17 mouse cellular contexts compared by ENCODE assay signal in the genomic region with DNA sequence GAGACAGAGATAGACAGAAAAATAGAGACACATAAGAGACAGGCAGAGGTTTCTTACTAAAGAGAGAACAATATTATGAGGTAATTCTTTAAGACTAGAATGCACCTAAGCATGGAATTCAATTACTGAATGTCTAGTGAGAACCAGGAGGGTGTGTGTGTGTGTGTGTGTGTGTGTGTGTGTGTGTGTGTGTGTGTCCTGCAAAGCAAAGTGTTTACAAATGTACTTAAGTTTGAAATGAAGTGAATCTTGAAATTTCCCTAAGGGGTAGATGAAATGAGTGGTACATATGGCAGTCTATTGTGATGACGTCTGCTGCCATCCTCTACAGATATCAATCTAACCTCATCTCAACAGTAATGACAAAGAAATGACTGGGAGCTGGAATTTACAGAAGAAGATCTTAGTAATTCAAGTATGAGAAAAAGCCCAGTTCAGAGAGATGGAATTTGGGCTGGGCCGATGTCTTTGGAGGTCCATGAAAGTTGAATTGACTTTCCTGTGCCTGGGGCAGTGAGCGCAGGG.
DNase-seq lines count a peak whose midpoint lies in the region; ATAC-seq and TF ChIP-seq lines count a peak whose summit lies in the region.
"Had no signal": no experiment of that assay in that cellular context is flagged by ENCODE, and none has a peak within 500 bp of the region (broad histone marks: within the 10 kb centered on the region; RNA-seq: fewer than 3 reads in every experiment).

No protein-coding gene starts in this region.

- H3K27ac ChIP-seq in spleen, adult 2 months (ENCODE audit: insufficient read depth, low read length) = peak overlapping the region; percentile 84
- peak overlapping the region; percentile 73 for H3K27ac ChIP-seq in bone marrow macrophage, adult 2 months (ENCODE audit: insufficient read depth, low read depth, low read length)
- H3K27ac ChIP-seq: forebrain, embryonic 10.5 days; heart, embryonic 15.5 days; hindbrain, embryonic 14.5 days; limb, embryonic 10.5 days; midbrain, embryonic 12.5 days; stomach, embryonic 15.5 days had no signal

- peak; percentile 20 for ATAC-seq in CD4-positive, CD25-positive, alpha-beta regulatory T cell, adult 4 months
- no peak for ATAC-seq in cerebellum, adult (ENCODE audit: insufficient number of reproducible peaks, low FRiP score, low TSS enrichment)
- ATAC-seq: forebrain, embryonic 16.5 days had no signal

- no peaks in the 10 kb centered on the region for H3K36me3 ChIP-seq in spleen, adult 2 months (ENCODE audit: control insufficient read depth, insufficient read depth, low read length)
- no peaks in the 10 kb centered on the region for H3K36me3 ChIP-seq in splenic B cell, adult 2 months (ENCODE audit: control insufficient read depth, insufficient read depth, low read length, poor library complexity, severe bottlenecking)
- H3K36me3 ChIP-seq: forebrain, embryonic 10.5 days; heart, embryonic 15.5 days; limb, embryonic 10.5 days; midbrain, embryonic 12.5 days; stomach, embryonic 15.5 days had no signal

- WGBS in spleen, adult 2 months = 76% methylated on average over 3 of the region's 3 CpGs

- no peak overlapping the region for H3K4me3 ChIP-seq in spleen, adult 2 months (ENCODE audit: extremely low read depth, insufficient read depth, insufficient read length)
- no peak overlapping the region for H3K4me3 ChIP-seq in bone marrow macrophage, adult 2 months (ENCODE audit: insufficient read depth, low read length)
- H3K4me3 ChIP-seq: forebrain, embryonic 10.5 days; heart, embryonic 15.5 days; limb, embryonic 10.5 days; midbrain, embryonic 12.5 days; stomach, embryonic 15.5 days had no signal

- H3K4me1 ChIP-seq in spleen, adult 2 months (ENCODE audit: control insufficient read depth, insufficient read depth, insufficient read length) = peaks cover 37% of the 10 kb centered on the region
- peaks cover 47% of the 10 kb centered on the region for H3K4me1 ChIP-seq in bone marrow macrophage, adult 2 months (ENCODE audit: control insufficient read depth, insufficient read depth, low read length)
- H3K4me1 ChIP-seq: forebrain, embryonic 10.5 days; heart, embryonic 15.5 days; limb, embryonic 10.5 days; midbrain, embryonic 12.5 days; stomach, embryonic 15.5 days had no signal

- no peak for TF ChIP-seq CTCF in spleen, adult 2 months (IDR thresholded peaks at IDR 0.05; ENCODE audit: extremely low read depth, insufficient read depth, insufficient read length, insufficient replicate concordance)
- TF ChIP-seq CTCF in bone marrow macrophage, adult 2 months (IDR thresholded peaks at IDR 0.05; ENCODE audit: low read depth, low read length) = no peak

- TF ChIP-seq POLR2A in spleen, adult 2 months (IDR thresholded peaks at IDR 0.05; ENCODE audit: low read depth, low read length) = no peak
- no peak for TF ChIP-seq POLR2A in bone marrow macrophage, adult 2 months (IDR thresholded peaks at IDR 0.05; ENCODE audit: borderline replicate concordance, low read depth, low read length)

- no peaks in the 10 kb centered on the region for H3K27me3 ChIP-seq in spleen, adult 2 months (ENCODE audit: control insufficient read depth, insufficient read depth, low read length)
- H3K27me3 ChIP-seq in splenic B cell, adult 2 months (ENCODE audit: control insufficient read depth, insufficient read depth, low read length, poor library complexity, severe bottlenecking) = no peaks in the 10 kb centered on the region
- H3K27me3 ChIP-seq: CH12.LX; heart, embryonic 15.5 days; midbrain, embryonic 12.5 days; stomach, embryonic 15.5 days had no signal

- no peak for DNase-seq in spleen, adult 2 months (ENCODE audit: low read depth in 1 of 2, low spot score in 2 of 2)
- DNase-seq in spleen, postnatal 10 days (ENCODE audit: low spot score in 2 of 2) = no peak
- peak; percentile 58 for DNase-seq in splenic B cell, adult 2 months (ENCODE audit: low read depth, low spot score)
- DNase-seq in urinary bladder, adult 2 months (ENCODE audit: low spot score) = no peak
- DNase-seq: cerebellum, adult 9-10 months; right cerebral cortex, postnatal 14 days had no signal
